Mouse (Mus musculus): ENCODE measurements around the gene Sh3gl2. TPM values are rescaled to one million over a fixed set of nuclear protein-coding genes. Genes with fewer than 3 reads are reported as not detected.

The Sh3gl2 gene
- total RNA-seq, 2 experiments from 2014 or later, result 2.3 to 3.0 TPM

- intact Hi-C loops (cut with DNase I), result no loop called here
- DNase-seq, result no peak
These were observed 23.6 kb downstream of the Sh3gl2 start for GRCm38 (mm10) chr4:85228589-85228948.

GRCm38 (mm10) chr4:85232386-85233381 lies 27.8 kb downstream of the Sh3gl2 start:
- no peak for DNase-seq
- intact Hi-C loops (cut with DNase I), result no loop called here

GRCm38 (mm10) chr4:85241675-85242074 lies 36.7 kb downstream of the Sh3gl2 start:
- no peak for DNase-seq
- intact Hi-C loops (cut with DNase I), result no loop called here

DNA sequence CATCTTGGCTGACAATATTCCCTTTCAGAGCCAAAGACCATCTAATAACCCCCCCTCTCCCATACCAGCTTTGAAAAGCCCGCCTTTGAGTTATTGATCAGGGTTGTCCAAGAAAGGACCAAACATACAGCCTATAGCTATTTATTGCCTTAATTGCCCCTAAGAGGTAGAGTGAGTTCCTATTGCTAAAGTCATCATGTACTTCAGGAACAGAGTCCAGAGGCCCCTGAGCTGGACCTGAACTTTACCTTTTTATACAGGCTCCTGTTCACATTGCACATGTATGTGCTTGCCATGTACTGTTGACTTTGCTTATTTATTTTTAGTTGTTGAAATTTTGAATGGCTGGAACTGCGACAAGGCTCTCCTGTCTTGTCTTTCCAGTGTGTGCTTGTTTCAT lies 37.6 kb downstream of the Sh3gl2 start:
- no peak for DNase-seq
- intact Hi-C loops (cut with DNase I), result no loop called here

DNA sequence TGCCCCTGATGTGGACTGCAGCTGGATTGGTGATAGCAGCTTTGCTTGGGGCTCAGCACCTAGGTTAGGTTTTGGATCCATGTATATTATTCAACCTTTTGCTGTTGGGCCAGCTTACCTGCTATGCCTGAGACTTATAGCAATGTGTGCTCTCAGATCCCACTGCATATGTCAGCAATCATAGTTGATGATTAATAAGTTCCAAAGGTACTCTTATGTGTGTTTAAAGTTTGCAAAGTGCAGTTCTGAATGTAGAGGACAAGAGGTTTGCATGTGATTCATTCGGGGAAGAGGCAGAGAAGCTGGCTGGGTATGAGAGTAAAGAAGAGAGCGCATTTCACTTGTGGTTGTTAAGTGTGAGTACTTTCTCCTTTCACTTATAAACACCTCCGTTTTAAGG lies 43.7 kb downstream of the Sh3gl2 start:
- intact Hi-C loops (cut with DNase I), result no loop called here
- DNase-seq, result no peak

DNA sequence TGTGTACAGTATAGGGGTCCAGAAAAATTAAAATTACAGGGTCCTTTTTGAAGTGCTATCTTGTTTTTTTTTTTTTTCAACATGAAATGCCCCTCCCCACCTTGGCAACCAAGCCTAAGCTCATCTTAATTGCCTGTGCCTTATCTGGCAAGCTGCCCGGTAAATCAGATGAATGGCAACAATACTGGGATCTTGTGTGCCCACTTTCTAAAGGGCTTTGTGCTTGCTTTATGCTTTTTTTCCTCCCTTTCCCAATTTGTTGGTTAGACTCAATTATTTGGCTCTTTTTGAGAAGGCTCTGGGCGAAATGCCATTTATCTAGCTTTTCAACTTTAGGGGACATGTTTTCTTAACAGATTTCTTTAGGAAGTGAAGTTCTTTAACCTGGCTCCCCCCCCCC lies 45.3 kb downstream of the Sh3gl2 start:
- DNase-seq, result no peak
- intact Hi-C loops (cut with DNase I), result no loop called here

DNA sequence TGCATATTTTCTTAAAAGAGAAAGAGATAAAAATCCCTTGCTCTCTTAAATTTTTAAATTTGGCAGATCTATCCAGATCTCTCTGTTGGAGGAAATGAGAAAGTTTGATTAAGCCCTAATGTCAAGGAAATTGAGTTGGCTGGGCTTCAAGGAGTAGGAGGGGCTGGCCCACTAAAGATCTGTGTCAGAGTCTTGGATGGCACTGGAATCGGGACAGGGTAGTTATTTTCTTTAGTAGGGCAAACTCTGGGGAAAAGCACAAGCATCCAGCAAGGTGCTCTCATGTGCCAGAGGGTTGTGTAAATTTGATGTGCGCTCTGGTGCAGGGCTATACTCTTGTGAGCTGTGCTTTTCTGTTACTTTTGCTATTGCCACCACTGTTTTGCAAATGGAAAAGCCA lies 45.9 kb downstream of the Sh3gl2 start:
- intact Hi-C loops (cut with DNase I), result no loop called here
- DNase-seq, result no peak

DNA sequence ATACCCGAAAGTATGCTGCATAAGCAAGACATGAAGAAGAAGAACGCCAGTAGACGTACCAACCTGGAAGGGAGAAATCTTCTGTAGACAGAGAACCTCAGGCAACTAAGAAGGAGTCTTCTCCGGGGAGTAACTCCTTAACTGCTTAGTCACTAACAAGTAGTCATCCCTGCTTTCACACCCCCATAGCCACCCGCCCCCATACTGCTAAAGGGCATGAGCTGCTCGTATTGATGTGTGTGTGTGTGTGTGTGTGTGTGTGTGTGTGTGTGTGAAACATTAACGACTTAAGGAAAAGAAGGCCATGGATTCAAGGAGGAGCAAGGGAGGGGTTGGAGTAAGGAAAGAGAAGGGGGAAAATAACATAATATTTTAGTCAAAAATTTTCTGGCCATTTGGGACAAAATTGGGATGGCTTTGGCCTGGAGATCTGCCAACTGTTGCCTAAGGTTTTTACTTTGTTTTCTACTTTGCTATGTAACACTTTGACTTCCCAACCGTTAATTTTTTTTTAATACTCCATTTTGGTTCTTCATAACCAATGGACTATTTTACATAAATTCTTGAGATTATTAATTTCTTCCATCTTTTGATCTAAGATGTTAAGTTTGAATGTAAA lies 51.0 kb downstream of the Sh3gl2 start:
- DNase-seq, result no peak
- intact Hi-C loops (cut with DNase I), result no loop called here

- intact Hi-C loops (cut with DNase I), result no loop called here
- DNase-seq, result no peak
These were observed 51.7 kb downstream of the Sh3gl2 start for GRCm38 (mm10) chr4:85256461-85257202.

DNA sequence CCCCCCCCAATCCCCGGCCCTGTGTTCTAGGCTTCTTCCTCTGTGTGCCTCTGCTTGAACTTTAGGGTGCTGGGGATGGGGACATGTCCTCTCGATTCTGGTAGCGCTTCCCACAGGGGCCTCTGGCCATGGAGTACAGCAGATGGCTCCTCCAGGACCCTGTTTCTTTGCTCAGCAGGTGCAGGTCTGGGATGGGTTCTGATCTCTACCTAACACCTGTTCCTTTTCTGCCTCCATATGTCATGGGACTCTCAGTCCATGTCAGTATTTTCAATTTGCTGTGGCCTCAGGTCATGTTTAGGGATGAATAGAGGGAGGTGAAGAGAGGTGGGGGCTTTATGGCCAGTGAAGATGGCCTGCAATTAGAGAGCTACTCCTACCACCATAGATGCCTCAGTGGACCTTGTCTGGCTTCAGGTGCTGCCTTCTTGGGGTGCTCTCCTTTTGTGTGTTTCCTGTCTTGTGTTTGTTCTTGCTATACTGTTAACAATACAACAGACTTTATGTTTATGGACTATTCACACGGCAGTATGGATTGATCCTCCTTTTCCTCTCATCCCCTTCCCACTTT lies 52.9 kb downstream of the Sh3gl2 start:
- no peak for DNase-seq
- intact Hi-C loops (cut with DNase I), result no loop called here

DNA sequence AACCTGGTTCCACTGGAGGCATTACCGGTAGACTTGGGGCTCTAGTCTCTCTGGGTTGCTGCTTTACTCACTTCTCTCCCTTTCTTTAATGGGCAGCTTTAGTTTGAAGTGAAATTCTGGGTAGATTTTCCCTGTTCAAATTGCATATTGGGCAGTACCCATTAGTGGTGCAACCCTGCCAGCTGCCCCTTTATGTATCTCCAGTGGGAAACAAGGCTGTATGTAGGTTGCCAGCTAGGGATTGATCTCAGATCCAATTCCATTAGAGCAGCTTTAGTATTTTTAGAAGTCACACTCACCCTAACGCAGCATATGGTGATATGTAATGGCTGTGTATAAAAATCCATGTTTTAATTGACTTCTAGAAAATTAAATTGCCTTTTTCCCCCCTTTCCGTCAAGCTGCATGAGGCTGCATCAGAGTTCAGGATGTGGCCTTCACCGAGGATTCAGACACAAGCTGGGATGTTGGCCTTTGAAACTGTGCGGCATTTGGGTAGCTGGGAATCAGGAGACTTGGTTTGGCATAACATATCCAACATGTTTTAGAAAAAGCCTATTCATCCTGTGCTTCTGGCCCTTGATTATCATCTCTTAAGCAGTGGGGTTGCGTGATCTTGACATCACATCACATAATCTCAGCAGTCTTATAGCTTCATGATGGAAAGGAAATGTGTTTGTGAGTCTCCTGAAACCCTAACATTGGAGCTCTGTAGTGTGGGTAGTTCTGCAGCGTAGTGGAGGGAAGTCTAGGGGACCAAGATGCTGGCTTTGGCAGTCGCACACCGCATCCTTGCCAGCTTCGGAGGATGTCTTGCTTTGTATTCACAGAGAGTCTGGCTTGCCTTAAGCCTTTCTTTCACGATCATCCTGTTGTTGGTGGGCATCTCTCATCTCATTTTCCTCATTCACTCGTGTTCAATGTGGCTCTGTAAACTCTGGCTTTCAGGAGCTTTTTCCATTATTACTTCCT lies 56.0 kb downstream of the Sh3gl2 start:
- intact Hi-C loops (cut with DNase I), result no loop called here
- DNase-seq, result no peak

DNA sequence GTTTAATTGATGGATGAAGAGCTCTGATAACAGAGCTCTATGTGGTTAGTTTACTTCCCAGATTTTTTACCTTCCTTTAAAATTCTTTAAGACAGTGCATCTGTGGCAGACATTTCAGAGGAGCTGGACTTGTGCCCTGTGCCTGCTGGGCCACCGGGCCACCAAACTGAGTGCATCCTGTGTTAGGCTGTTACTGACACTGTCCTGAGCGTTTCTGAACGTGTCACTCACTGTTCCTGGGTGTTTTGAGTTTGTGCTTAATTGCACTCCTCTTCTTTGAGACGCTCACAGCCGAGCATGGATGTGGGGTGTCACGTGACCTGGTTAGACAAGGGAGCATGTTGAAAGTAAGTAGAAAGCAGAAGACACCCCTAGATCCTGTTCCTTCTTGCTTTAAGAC lies 57.2 kb downstream of the Sh3gl2 start:
- intact Hi-C loops (cut with DNase I), result no loop called here
- no peak for DNase-seq

DNA sequence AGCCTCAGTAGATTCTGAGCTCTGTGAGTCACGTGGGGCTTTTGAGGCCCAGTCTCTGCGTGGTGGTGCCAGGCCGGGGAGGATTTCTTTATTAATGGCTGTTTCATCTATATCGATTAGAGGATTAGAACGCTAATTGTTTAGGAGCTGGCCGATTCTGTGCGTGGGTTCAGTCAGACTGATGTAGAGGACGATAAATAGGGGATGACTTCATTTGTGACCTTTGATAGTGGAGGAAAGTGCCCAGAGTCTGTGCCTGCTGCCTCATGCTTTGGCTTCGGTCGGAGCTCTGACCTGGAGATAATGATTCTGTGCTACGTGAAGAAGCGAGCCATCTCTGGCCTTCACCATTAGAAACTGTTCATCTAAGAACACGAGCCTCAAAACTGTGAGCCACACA lies 57.7 kb downstream of the Sh3gl2 start:
- intact Hi-C loops (cut with DNase I), result no loop called here
- DNase-seq, result no peak

DNA sequence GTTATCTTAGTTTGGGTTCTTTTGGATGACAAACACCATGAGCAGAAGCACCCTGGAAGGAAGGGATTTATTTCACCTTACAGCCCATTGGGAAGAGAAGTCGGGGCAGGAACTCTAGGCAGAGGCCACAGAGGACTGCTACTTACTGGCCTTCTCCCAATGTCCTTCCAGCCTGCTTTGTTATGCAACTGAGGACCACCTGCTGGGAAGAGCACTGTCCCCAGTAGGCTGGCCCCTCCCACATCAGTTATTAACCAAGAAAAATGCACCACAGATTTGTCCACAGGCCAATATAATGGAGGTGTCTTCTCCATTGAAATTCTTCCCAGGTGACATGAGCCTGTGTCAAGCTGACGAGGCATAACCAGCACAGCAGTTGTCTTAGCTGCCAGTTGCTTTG lies 62.5 kb downstream of the Sh3gl2 start:
- no peak for DNase-seq
- intact Hi-C loops (cut with DNase I), result no loop called here

- intact Hi-C loops (cut with DNase I), result no loop called here
These were observed 68.0 kb downstream of the Sh3gl2 start for GRCm38 (mm10) chr4:85272877-85273276.

GRCm38 (mm10) chr4:85273452-85273851 lies 68.5 kb downstream of the Sh3gl2 start:
- intact Hi-C loops (cut with DNase I), result no loop called here

More at GRCm38 (mm10) chr4:85272877-85273276, 68.0 kb downstream of the Sh3gl2 start:
- no peak for DNase-seq

DNA sequence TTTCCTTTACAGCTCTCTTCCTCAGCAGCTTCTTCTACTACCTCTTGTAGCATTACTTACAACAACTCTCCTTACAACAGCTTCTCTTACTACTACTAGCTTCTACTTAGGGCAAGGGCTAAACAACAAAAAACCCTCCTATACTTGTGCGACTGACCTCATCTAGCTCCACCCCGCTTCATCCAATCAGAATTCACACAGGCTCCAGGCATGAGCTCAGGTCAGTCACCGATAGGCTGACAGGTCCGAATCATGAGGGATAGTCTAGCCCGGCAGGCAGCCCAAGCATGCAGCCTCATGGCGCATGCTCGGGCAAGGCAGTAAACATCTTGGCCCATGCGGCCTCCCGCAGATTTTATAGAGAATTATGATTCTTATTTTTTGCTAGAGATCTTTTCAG lies 78.2 kb downstream of the Sh3gl2 start:
- no peak for DNase-seq
- intact Hi-C loops (cut with DNase I), result no loop called here

More at GRCm38 (mm10) chr4:85273452-85273851, 68.5 kb downstream of the Sh3gl2 start:
- no peak for DNase-seq

DNA sequence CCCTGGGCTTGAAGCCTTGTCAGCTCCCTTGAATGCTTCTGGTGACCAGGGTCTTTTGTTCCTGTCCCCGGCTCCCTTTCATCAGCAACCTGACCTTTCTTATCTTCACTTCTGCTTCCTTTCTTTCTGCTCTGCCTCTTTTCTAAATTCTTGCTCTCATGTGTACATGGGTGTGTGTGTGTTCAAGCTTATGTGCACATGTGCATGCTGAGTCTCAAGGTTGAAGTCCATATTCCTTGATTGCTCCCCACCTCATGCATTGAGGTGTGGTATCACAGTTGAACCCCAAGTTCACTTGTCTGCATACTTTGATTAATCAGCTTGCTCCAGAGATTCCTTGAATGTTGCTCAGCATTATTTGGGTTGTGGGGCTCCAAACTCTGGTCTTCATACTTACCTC lies 85.1 kb downstream of the Sh3gl2 start:
- no peak for DNase-seq
- intact Hi-C loops (cut with DNase I), result no loop called here

DNA sequence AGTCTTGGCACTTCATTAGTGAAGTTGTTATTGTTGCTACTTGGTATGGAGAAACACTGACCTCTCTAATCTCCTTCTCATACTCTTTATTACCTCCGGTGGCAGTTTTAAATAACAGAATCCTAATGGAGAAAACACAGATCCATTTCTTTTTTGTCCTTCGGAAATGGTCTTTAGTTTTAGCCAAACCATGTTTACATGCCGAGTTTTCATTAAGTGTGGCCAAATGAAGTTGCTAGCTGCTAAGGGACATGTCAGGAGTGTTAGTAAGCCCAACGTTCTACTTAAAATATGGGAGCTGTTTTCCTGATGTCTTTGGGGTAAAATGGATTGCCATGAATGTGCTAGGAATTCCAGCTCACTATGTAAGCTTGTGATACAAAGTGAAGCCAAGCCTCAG lies 86.4 kb downstream of the Sh3gl2 start:
- DNase-seq, result no peak
- intact Hi-C loops (cut with DNase I), result no loop called here

- intact Hi-C loops (cut with DNase I), result no loop called here
- DNase-seq, result no peak
These were observed 88.4 kb downstream of the Sh3gl2 start for GRCm38 (mm10) chr4:85293368-85293767.

Measured in heart, postnatal 36 days (tissue).